Mouse (Mus musculus) gastrocnemius, postnatal 25 days (tissue): Measurements from ENCODE around the gene Uchl4. TPM values are rescaled to one million over a fixed set of nuclear protein-coding genes. Genes with fewer than 3 reads are reported as not detected.
"Not testable (repeated sequence)": the region's sequence is repeated elsewhere in the genome, so short reads cannot be mapped to it uniquely, and the experiment has no call there.

Experiments
- DNase-seq: peaks from one replicate; pipeline ENCODE4 v3.0.0; 2022
- total RNA-seq, 2 experiments: library from RNA; stranded (reverse); gene quantifications; 1 replicate in 1 of 2; 2 replicates in 1 of 2; pipeline ENCODE4 v1.2.3; 2021

The Uchl4 gene
- total RNA-seq, 2 experiments from 2014 or later, result 1.4 to 1.8 TPM

DNA sequence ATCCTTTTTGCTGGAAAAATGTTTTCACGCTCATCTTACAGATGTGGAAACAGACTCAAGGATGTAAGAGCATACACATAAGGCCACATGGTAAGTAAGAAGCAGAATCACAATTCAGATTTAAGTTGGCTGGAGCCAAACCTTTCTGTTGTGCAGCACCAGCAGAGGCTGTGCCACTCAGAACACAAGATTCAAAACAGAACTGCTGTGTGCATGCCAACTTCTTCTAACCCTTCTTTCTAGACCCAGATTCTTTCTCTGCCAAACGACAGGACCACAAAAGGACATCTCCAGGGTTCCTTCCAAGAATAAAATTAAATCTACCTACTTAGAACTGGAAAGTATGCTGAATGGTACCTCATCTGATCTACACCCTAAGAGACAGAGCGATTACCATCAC lies 3.3 kb upstream of the Uchl4 start:
- no peak for DNase-seq

GRCm38 (mm10) chr9:64232257-64232957 lies 2.6 kb upstream of the Uchl4 start:
- peak; percentile 19 for DNase-seq

GRCm38 (mm10) chr9:64233656-64234055 lies 1.3 kb upstream of the Uchl4 start:
- no peak for DNase-seq

DNA sequence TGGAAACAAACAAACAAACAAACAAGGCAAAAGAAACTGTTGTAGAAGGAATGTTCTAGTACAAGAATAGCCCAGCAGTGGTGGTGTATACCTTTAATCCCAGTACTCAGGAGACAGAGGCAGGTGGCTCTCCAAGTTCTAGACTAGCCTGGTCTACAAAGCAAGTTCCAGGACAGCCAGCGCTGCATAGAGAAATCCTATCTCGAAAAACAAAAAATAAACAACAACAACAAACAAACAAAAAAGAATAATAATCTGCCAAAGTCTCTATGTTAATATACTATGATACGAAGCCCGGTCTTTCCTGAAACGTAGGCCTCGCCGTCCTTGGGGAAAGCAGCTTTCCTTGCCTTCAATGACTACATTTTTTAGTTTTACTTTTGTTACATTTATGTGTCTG lies 1.1 kb downstream of the Uchl4 start:
- DNase-seq, result no peak

GRCm38 (mm10) chr9:64240116-64240515 lies 5.1 kb downstream of the Uchl4 start:
- no peak for DNase-seq

DNA sequence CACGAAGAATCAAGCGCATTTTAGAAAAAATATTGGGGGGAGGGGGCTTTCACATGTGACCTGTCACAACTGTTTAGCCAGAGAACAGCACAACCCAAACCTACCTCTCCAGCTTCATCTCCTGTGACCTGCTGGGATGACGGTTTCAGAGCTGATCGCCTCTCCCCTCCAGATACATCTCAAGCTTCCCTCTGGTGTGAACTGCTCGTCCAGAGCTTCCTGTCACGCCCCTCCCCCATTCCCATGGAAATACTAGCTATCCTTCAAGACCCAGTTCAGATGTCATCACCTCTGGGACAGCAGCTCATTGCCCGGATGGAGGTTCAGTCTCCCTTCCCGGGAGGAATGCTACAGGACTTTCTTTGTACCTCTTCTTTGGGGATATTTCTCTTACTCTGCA lies 5.7 kb downstream of the Uchl4 start:
- DNase-seq, result peak; percentile 13

DNA sequence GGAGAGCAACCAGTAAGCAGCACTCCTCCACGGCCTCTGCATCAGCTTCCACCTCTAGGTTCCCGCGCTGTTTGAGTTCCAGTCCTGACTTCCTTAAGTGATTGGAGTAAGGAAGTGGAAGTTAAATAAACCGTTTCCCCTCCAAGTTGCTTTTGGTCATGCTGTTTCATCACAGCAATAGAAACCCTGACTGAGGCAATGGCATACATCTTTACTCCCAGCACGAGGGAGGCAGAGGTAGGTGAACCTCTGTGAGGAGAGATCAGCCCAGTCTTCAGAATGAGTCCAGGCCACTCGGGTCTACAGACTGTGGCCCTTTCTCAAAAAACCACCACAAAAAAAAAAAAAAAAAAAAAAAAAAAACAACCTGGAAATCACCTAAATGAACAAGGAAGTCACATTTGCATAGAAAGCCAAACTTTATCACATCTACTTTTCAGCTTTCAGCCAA lies 7.4 kb downstream of the Uchl4 start:
- DNase-seq, result no peak

DNA sequence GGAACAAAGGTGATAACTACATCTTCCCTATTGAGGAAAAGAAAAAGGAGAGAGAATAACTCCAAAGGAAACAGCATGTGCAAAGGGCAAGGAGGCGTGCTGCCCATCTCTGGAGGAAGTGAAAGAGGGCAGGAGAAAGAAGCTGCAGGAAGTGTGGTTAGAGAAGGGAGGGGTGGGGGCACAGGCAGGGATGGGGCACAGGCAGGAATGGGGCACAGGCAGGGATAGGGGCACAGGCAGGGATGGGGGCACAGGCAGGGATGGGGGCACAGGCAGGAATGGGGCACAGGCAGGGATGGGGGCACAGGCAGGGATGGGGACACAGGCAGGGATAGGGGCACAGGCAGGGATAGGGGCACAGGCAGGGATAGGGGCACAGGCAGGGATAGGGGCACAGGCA lies 14.4 kb downstream of the Uchl4 start:
- no peak for DNase-seq

DNA sequence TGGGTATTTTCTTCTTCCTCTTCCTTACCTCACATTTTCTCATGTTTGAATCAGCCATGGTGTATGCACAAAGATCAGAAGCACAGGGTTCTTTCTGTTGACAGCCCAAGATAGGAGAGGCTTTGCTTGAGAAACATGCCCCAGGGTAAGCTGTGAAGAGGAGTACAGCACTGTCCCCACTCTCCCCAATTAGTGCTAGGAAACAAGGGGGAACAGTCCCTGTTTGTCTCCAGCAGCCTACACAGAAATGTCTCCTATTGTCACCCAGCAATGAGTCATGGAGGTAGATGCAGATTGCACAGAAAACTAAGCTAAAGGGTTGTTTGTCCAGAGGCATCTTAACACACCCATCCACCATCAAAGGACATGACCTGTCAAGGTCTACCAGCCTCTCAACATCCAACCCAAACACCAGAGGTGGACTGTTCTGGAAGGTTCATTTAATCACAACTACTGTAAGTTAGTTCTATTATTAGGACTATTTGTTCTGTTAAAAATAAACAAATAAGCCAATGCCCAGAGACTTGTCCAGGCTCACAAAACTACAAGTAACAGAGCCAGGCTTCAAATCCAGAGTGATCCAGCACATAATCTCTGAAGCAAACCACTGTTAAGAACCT lies 15.2 kb downstream of the Uchl4 start:
- DNase-seq, result no peak

DNA sequence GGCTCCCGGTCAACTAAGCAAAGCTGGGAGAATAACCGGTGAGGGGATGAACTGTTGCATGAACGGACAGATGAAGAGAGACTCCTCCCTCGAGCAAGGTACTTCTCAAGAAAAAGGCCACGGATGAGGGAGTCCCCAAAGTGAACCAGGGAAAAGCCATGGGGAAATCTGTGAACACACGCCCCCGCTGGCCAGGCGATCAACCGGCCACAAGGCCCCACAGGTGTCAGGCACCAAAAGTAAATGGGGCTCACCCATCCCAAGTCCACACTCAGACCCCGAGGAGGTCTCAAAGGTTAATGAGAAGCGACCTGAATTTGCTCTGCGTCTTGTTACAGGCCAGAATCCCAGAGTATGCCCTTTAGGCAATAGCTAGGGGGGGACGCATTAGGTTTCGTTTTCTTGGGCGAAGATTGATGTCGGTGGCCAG lies 17.6 kb downstream of the Uchl4 start:
- DNase-seq, result peak; percentile 13

DNA sequence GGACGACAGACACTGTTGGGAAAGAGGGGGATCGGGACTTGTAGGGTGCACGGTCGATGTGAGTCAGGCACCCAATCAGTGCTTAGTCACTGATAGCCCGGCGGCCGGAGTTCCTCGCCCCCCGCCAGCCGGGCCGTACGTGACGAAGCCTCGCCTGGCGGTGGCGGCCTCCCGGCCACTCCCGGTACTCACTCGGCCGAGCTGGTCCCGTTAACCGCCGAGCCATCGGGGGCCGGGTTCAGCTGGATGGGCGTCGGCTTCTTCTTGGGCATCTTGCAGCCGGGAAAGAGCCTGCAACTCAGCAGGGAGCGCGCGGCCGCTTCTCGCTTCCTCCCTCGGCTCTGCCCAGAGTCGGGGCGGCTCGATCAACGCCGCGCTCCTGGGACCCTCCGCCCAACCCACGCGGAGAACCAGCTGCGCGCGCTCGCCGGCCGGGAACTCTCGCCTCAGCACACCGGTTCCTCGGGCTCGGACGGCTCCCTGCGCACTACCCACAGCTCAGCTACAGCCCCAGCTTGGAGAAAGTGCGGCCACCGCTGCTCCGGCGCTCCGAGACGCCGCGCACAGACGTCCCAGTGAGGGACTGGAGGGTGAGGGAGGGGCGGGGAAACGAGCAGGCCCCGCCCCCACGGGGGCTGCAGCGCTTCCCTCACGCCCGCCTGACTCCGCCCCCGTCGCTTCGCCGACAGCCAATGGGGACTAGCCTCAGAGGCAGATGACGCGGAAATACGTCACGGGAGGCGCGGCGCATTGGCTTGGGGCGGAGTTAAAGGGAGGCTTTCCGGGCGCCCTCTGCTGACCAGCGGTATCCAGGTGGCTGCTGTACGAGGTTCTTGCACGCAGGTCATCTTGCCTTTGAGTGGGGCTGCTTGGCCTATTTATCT lies 18.3 kb downstream of the Uchl4 start, which contains the start of gene Map2k1:
Map2k1 (minus strand) TSS at position 611 of the 884 bp plus-strand sequence.
- peak; percentile 99 for DNase-seq

DNA sequence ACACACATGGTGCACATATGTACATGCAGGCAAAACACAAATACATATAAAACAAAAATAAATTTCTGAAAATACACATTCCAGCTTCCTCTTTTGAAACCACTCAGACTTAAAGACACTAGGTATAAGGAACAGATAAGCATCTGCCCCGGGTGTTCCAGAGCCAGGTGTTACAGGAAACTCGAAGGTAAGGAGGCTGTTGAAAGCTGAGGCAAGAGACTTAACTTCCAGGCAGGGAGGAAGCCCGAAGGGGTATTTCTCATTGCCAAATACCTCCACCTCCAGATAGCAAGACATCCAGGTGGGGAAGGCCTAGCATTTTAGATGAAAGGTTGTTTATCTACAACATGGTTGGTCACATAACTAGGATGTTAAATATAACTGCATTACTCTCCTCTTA lies 20.4 kb downstream of the Uchl4 start:
- no peak for DNase-seq

DNA sequence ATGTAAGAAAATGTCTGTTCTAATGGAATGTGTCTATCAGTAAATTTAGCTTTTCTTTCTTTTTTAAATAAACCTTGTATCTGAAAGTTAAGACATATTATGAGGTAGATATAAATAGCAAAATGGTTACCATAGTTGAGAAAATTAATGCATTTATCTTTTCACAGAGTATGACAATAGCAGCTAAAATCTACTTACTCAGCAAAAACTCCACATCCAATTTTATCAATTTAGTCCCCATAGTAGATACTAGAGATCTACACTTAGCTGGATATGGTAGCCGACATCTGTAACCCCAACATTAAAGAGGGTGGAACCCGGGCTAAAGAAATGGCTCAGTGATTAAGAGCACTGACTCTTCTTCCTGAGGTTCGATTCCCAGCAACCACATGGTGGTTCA lies 21.2 kb downstream of the Uchl4 start:
- DNase-seq, result no peak

- no peak for DNase-seq
Observed at GRCm38 (mm10) chr9:64259906-64260305, 24.9 kb downstream of the Uchl4 start.

DNA sequence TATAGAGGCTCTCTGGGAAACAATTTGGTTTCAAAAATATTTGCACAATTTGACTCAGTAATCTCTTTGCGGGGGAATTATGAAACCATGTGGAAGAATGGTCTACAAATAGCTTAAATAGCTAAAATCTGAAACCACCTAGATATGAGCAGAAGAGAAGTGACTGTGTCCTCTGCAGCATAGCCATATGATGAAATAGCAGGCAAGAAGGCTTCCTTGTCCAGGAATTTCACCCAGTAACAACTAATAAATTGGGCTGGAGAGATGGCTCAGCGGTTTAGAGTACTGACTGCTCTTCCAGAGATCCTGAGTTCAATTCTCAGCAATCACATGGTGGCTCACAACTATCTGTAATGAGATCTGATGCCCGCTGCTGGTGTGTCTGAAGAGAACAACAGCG lies 26.0 kb downstream of the Uchl4 start:
- DNase-seq, result no peak

- no peak for DNase-seq
Observed at GRCm38 (mm10) chr9:64264813-64265212, 29.8 kb downstream of the Uchl4 start.

DNA sequence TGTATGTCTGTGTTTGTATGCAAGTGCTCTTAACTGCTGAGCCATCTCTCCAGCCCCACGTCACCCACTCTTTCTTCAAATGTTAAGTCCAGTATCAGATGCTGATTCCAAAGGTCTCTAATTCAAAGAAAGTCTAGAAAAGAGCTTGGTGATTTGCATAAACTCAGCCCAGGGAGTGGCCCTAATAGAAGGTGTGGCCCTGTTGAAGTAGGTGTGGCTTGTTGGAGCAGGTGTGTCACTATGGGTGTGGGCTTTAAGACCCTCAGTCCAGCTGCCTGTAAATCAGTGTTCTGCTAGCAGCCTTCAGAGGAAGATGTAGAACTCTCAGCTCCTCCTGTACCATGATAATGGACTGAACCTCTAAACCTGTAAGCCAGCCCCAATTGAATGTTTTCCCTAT lies 32.2 kb downstream of the Uchl4 start:
- no peak for DNase-seq

DNA sequence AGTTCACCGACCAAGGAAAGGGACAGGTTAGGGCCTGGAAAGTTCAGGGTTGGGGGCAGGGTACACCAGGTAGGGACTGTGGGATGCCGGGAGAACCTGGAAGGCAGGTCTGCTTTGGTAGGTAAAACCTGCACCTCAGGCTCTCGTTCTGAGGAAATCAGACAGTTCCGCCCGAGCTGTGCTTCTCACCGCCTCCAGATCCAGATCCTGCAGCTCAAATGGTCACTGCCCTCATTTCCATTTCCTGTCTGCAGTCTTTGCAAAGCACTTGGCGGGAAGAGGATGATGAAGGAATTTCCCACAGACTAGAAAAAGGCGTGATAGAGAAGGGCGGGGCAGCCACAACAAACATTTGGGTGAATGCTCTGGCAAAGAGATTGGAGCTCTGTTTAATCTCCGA lies 33.2 kb downstream of the Uchl4 start:
- DNase-seq, result no peak

DNA sequence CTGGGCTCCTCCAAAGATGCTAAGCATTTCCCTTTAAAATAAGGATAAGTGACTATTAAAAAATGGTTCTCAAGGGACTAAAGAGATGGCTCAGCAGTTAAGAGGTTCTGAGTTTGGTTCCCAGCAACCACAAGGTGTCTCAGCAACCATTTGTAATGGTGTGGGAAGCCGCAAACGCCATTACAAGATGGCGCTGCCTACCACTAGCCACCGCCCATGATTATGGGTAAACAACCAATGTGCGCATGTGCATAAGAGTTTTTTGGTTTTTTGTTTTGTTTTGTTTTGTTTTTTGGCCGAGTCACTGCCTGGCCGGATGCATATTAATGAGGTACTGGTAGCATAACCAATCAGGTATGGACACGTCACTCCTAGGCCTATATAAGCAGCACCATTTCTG lies 33.8 kb downstream of the Uchl4 start:
- not testable (repeated sequence) for DNase-seq

DNA sequence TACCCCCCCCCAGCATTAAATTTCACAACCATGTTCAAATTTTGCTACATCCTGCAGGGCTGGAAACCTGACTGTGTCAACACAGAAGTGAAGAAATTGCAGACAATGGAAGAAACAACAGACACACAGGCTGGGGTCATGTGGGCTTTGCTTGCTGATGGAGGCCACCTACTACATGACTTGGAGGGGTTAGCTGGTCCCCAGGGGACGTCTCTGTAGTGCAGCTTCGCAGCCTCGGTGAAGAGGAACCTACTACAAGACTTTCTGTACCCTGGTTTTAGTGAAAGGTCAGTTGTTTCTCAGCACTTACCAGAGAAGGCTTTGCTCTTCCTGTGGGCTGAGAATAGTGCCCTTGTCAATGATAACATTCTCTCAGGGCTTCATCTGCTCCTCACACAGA lies 36.2 kb downstream of the Uchl4 start:
- no peak for DNase-seq

GRCm38 (mm10) chr9:64272611-64273010 lies 37.6 kb downstream of the Uchl4 start:
- DNase-seq, result no peak

GRCm38 (mm10) chr9:64273757-64274156 lies 38.8 kb downstream of the Uchl4 start:
- no peak for DNase-seq

- DNase-seq, result no peak
Observed at GRCm38 (mm10) chr9:64274291-64274690, 39.3 kb downstream of the Uchl4 start.
